Mouse (Mus musculus) lung, embryonic 15.5 days (tissue): ENCODE data around the gene C1rb. TPM values are rescaled to one million over a fixed set of nuclear protein-coding genes. Genes with fewer than 3 reads are reported as not detected.
"Not testable (repeated sequence)": the region's sequence is repeated elsewhere in the genome, so short reads cannot be mapped to it uniquely, and the experiment has no call there.

ENCODE experiments used
- ATAC-seq: fragments of 200-750 bp; cut with Nextera tagmentation; 2 replicates; pipeline ENCODE4 v1.8.0; 2017; ENCODE audit warnings: moderate number of reproducible peaks, borderline replicate concordance; ENCODE audit not compliant: low FRiP score, low TSS enrichment; ENCODE audit errors: extremely low read depth
- H3K27ac ChIP-seq: fragments of 300-500 bp; sonication (generic); 2 replicates; pipeline ENCODE4 v1.5.1; 2015; ENCODE audit warnings: moderate library complexity, mild to moderate bottlenecking, inconsistent platforms
- H3K27me3 ChIP-seq: fragments of 300-500 bp; sonication (generic); 2 replicates; pipeline ENCODE4 v1.6.1; 2015; ENCODE audit warnings: inconsistent platforms
- H3K36me3 ChIP-seq: fragments of 300-500 bp; sonication (generic); 2 replicates; pipeline ENCODE4 v1.6.1; 2015; ENCODE audit warnings: inconsistent platforms
- H3K4me1 ChIP-seq: fragments of 300-500 bp; sonication (generic); 2 replicates; pipeline ENCODE4 v1.6.1; 2015; ENCODE audit warnings: inconsistent platforms
- H3K4me2 ChIP-seq: fragments of 300-500 bp; sonication (generic); 2 replicates; pipeline ENCODE4 v1.6.1; 2015; ENCODE audit warnings: inconsistent platforms, mild to moderate bottlenecking, moderate library complexity
- H3K4me3 ChIP-seq: fragments of 300-500 bp; sonication (generic); 2 replicates; pipeline ENCODE4 v1.5.1; 2015; ENCODE audit warnings: mild to moderate bottlenecking, inconsistent platforms
- H3K9ac ChIP-seq: fragments of 300-500 bp; sonication (generic); 2 replicates; pipeline ENCODE4 v1.6.1; 2015; ENCODE audit warnings: inconsistent platforms
- H3K9me3 ChIP-seq: fragments of 300-500 bp; sonication (generic); 2 replicates; pipeline ENCODE4 v1.6.1; 2016; ENCODE audit warnings: inconsistent platforms
- WGBS: fragments of 180-500 bp; shearing (Covaris S2); methylation state at CpG from one replicate; pipeline ENCODE4 v1.1.7; 2015; 5-methylcytosine and 5-hydroxymethylcytosine counted together
- polyA plus RNA-seq: library from polyadenylated mRNA; unstranded; fragments of >200 nt; fragmentation: Nextera tagmentation; extraction: Ambion mirVana; gene quantifications from 2 replicates; pipeline ENCODE4 v1.2.1, GENCODE M21; 2015

The C1rb gene
- polyA plus RNA-seq, 1 experiment from 2014 or later, result not detected

GRCm38 (mm10) chr6:124555956-124556355, 14.1 kb upstream of the C1rb start:
- WGBS, result 66% methylated on average over 2 of the region's 2 CpGs
- not testable (repeated sequence) for H3K4me3 ChIP-seq, H3K27me3 ChIP-seq, ATAC-seq, H3K4me2 ChIP-seq, H3K9me3 ChIP-seq, H3K36me3 ChIP-seq, H3K9ac ChIP-seq, H3K4me1 ChIP-seq, H3K27ac ChIP-seq

- H3K4me2 ChIP-seq, H3K9ac ChIP-seq, H3K9me3 ChIP-seq, H3K4me1 ChIP-seq, H3K4me3 ChIP-seq, H3K36me3 ChIP-seq, H3K27me3 ChIP-seq, H3K27ac ChIP-seq, ATAC-seq: not testable (repeated sequence)
- 90% methylated on average over 4 of the region's 4 CpGs for WGBS
These were observed 8.9 kb upstream of the C1rb start for GRCm38 (mm10) chr6:124561156-124561555.

- ATAC-seq, H3K4me2 ChIP-seq: not testable (repeated sequence)
- 93% methylated on average over 2 of the region's 2 CpGs for WGBS
These were observed 8.5 kb upstream of the C1rb start for GRCm38 (mm10) chr6:124561611-124562010.

GRCm38 (mm10) chr6:124575155-124575678, 5.1 kb downstream of the C1rb start:
- not testable (repeated sequence) for H3K4me3 ChIP-seq, H3K36me3 ChIP-seq, H3K4me1 ChIP-seq, ATAC-seq, H3K27ac ChIP-seq, H3K27me3 ChIP-seq, H3K9ac ChIP-seq, H3K9me3 ChIP-seq, H3K4me2 ChIP-seq
- 78% methylated on average over 3 of the region's 3 CpGs for WGBS

More at GRCm38 (mm10) chr6:124561611-124562010, 8.5 kb upstream of the C1rb start:
- not testable (repeated sequence) for H3K9me3 ChIP-seq, H3K36me3 ChIP-seq, H3K9ac ChIP-seq, H3K27ac ChIP-seq, H3K4me1 ChIP-seq, H3K27me3 ChIP-seq, H3K4me3 ChIP-seq

GRCm38 (mm10) chr6:124580155-124580554, 10.1 kb downstream of the C1rb start:
- H3K4me3 ChIP-seq, H3K9ac ChIP-seq, H3K4me1 ChIP-seq, H3K27ac ChIP-seq, H3K9me3 ChIP-seq, H3K4me2 ChIP-seq, H3K27me3 ChIP-seq, H3K36me3 ChIP-seq: not testable (repeated sequence)
- WGBS, result 71% methylated on average over 6 of the region's 7 CpGs
- ATAC-seq, result peak; percentile 27; the same call in 1 of the 2 replicates

- Histone ChIP-seq H3K9me3 (no peaks in the 10 kb centered on the region), H3K27ac (no peak overlapping the region), H3K4me3 (no peak overlapping the region), H3K36me3 (no peaks in the 10 kb centered on the region), H3K27me3 (no peaks in the 10 kb centered on the region), H3K9ac (no peak overlapping the region), H3K4me2 (no peak overlapping the region), H3K4me1 (no peaks in the 10 kb centered on the region)
- 83% methylated on average over 1 of the region's 1 CpGs for WGBS
- ATAC-seq, result no peak
These were observed 12.1 kb downstream of the C1rb start for GRCm38 (mm10) chr6:124582231-124582630.

GRCm38 (mm10) chr6:124584935-124585334, 14.8 kb downstream of the C1rb start:
- ATAC-seq, result no peak
- Histone ChIP-seq H3K27me3 (no peaks in the 10 kb centered on the region), H3K36me3 (no peaks in the 10 kb centered on the region), H3K9me3 (no peaks in the 10 kb centered on the region), H3K4me2 (no peak overlapping the region), H3K27ac (no peak overlapping the region), H3K4me3 (no peak overlapping the region), H3K4me1 (no peaks in the 10 kb centered on the region), H3K9ac (no peak overlapping the region)
- 34% methylated on average over 3 of the region's 3 CpGs for WGBS

GRCm38 (mm10) chr6:124585761-124586160, 15.7 kb downstream of the C1rb start:
- H3K9me3 ChIP-seq, result no peaks in the 10 kb centered on the region
- no peak for ATAC-seq
- H3K36me3 ChIP-seq, result no peaks in the 10 kb centered on the region
- no peak overlapping the region for H3K9ac ChIP-seq
- no peak overlapping the region for H3K27ac ChIP-seq
- H3K4me2 ChIP-seq, result no peak overlapping the region
- WGBS, result 67% methylated on average over 3 of the region's 3 CpGs
- no peaks in the 10 kb centered on the region for H3K4me1 ChIP-seq
- H3K27me3 ChIP-seq, result no peaks in the 10 kb centered on the region
- H3K4me3 ChIP-seq, result no peak overlapping the region

GRCm38 (mm10) chr6:124586266-124586665, 16.2 kb downstream of the C1rb start:
- no peaks in the 10 kb centered on the region for H3K36me3 ChIP-seq
- H3K4me2 ChIP-seq, result no peak overlapping the region
- 60% methylated on average over 4 of the region's 4 CpGs for WGBS
- no peak overlapping the region for H3K4me3 ChIP-seq
- no peak for ATAC-seq
- no peak overlapping the region for H3K9ac ChIP-seq
- no peak overlapping the region for H3K27ac ChIP-seq
- no peaks in the 10 kb centered on the region for H3K27me3 ChIP-seq
- no peaks in the 10 kb centered on the region for H3K4me1 ChIP-seq
- H3K9me3 ChIP-seq, result no peaks in the 10 kb centered on the region

- Histone ChIP-seq H3K9me3 (no peaks in the 10 kb centered on the region), H3K27ac (no peak overlapping the region), H3K4me2 (no peak overlapping the region), H3K27me3 (no peaks in the 10 kb centered on the region), H3K36me3 (no peaks in the 10 kb centered on the region), H3K4me3 (no peak overlapping the region), H3K4me1 (no peaks in the 10 kb centered on the region), H3K9ac (no peak overlapping the region)
- no peak for ATAC-seq
These were observed 18.7 kb downstream of the C1rb start for GRCm38 (mm10) chr6:124588771-124589170.

- H3K4me1 ChIP-seq, result no peaks in the 10 kb centered on the region
- H3K27me3 ChIP-seq, result no peaks in the 10 kb centered on the region
- H3K9me3 ChIP-seq, result no peaks in the 10 kb centered on the region
- no peaks in the 10 kb centered on the region for H3K36me3 ChIP-seq
- no peak overlapping the region for H3K4me3 ChIP-seq
- 59% methylated on average over 4 of the region's 4 CpGs for WGBS
- H3K4me2 ChIP-seq, result no peak overlapping the region
- H3K9ac ChIP-seq, result no peak overlapping the region
- ATAC-seq, result no peak
- H3K27ac ChIP-seq, result no peak overlapping the region
These were observed 22.1 kb downstream of the C1rb start for GRCm38 (mm10) chr6:124592186-124592700.

- Histone ChIP-seq H3K9ac (no peak overlapping the region), H3K27me3 (no peaks in the 10 kb centered on the region), H3K4me1 (no peaks in the 10 kb centered on the region), H3K27ac (no peak overlapping the region), H3K9me3 (no peaks in the 10 kb centered on the region), H3K4me2 (no peak overlapping the region), H3K36me3 (no peaks in the 10 kb centered on the region), H3K4me3 (no peak overlapping the region)
- 47% methylated on average over 8 of the region's 8 CpGs for WGBS
- ATAC-seq, result no peak
These were observed 23.0 kb downstream of the C1rb start for GRCm38 (mm10) chr6:124593121-124593520.

- Histone ChIP-seq H3K27me3 (no peaks in the 10 kb centered on the region), H3K9me3 (no peaks in the 10 kb centered on the region), H3K36me3 (no peaks in the 10 kb centered on the region), H3K4me3 (no peak overlapping the region), H3K27ac (no peak overlapping the region), H3K9ac (no peak overlapping the region), H3K4me2 (no peak overlapping the region), H3K4me1 (no peaks in the 10 kb centered on the region)
- WGBS, result 87% methylated on average over 4 of the region's 4 CpGs
- ATAC-seq, result no peak
These were observed 31.9 kb downstream of the C1rb start for GRCm38 (mm10) chr6:124602031-124602430.
